Mouse (Mus musculus) left cerebral cortex, postnatal 25 days (tissue): ENCODE measurements at regions not wholly inside any gene's neighbourhood (a gene's known extent, or its start where the extent isn't known, plus 50 kb on each side); places are given as distances from the start of the nearest gene placed in this dataset.

Source experiments
- DNase-seq, 2 experiments: peaks; one replicate each; pipeline ENCODE4 v3.0.0; 2022; ENCODE audit warnings: low spot score in 2 of 2, mixed read lengths in 1 of 2
- intact Hi-C: fragments of 180-260 bp; cut with DNase I; formaldehyde crosslinking; loops from one replicate; pipeline ENCODE4 v1.15.1; 2025

DNA sequence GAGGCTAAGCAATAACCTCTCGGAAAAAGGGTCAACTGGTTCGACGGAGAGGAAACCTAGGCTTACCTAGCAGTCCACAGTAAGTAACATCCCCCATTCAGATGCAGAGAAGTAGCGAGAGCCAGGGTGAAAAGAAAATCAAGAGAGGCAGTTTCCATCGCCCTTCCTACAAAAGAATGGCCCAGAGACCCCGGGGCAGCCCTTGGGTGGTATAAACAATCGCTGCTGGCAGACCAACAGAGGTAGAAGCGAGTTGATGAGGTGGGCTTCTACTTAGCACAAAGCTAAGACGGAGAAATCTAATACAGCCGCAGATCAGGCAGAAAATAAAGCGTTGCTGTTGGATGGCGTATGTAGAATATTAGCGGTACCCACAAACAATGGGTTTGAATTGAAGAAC is 57.8 kb upstream of the Arl15 start:
- no peak for DNase-seq
- intact Hi-C loops = no loop called here

DNA sequence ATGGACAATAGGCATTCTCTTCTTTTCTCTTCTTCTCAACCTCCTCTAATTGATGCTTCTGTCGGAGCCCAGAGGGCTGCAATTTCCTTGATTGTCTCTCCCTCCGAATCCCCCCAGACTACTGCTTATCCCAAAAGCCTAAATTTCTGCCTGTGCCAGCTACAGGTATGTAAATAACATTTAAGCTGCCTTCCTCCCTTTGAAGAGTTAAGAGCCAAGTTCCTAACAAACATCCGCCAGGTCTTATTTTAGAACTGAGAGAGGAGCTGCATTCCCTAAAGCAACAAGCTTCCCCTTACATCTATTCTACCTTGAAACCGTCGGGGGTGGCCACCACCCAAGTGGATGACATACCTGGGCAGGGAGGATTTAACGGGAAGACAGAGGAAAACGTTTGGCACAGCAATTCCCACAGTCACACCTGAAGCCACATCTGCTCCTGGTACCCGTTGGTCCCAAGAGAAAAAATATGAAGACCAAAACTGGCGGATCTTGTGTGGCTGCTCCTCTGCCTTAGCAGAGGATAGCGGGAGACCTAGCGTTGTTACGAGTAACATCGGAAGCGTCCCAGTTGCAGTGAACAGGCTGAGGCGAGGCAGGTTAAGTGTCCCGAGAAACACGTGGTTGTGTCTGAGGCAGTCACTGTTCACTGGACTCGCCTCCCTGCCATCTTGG is 58.6 kb upstream of the Arl15 start:
- intact Hi-C loops = no loop called here
- DNase-seq = no peak

DNA sequence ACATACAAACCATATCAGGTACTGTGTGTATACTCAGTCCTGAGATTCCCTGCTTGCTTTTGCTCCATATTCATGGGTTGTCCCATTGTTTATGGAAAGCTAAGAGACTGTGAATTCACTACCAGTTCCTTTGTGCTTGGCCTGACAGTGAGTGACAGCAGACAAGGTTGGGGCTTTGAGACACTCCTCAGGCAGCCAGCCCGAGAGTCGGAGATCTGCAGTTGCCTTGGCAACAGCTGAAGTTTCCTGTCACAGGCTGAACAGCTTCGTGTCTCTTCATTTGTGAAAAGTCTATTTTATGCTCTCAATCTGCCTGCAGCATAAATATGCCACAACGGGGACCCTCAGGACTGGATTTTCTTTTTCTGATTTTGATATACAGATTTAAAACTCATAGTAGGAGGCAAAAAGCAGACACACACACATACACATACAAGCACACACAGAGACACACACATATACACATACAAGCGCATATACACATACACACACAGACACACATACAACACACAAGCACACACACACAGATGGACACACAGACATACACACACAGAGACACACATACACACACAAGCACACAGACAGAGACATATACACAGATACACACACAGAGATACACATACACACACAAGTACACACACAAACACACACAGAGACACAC is 60.0 kb upstream of the Arl15 start:
- intact Hi-C loops = no loop called here
- peak; percentile 65 to 73 for DNase-seq

DNA sequence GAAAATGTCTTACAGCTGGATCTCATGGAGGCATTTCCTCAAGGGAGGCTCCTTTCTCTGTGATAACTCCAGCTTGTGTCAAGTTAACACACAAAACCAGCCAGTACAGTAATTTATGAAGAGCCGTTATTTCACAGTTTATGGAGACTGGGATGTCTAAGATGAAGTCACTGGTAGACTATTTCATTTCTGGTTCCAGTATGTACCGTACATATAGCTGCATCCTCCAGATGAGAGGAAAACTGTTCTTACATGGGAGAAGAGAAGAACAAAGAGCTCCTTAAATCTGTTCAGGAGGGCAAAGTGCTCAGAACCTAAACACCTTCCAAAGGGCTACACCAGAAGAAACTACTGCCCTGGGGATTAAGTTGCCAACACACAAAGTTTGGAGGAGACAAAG is 60.6 kb upstream of the Arl15 start:
- no peak for DNase-seq
- intact Hi-C loops = no loop called here

DNA sequence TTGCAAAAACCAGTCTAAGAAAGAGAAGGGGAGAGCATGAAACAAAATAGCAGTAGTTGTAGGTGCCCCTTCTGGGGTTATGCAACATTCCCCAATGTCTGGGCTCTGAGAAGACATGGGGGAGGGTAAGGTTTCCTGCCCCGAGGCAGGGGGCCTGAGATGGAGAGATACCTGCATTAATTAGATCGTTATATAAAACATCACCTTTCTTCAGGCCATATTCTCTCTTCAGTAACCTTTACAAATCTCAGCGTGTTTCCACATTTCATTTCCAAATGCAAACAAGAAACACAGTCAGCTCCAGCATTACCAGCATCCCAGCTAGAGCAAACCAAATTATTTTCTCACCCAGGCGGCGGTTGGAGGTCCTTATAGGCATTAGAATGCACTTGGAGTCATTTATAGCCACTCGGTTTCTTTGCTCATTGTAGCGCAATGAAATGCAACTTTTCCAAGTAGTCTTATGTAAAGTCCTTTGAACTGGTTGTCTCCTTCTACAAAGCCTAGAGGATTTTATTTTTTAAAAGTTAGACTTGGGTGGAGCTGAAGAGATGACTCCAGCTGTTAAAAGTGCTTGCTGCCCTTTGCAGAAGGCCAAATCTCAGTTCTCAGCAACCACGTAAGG is 63.4 kb upstream of the Arl15 start:
- no peak for DNase-seq
- intact Hi-C loops = no loop called here

DNA sequence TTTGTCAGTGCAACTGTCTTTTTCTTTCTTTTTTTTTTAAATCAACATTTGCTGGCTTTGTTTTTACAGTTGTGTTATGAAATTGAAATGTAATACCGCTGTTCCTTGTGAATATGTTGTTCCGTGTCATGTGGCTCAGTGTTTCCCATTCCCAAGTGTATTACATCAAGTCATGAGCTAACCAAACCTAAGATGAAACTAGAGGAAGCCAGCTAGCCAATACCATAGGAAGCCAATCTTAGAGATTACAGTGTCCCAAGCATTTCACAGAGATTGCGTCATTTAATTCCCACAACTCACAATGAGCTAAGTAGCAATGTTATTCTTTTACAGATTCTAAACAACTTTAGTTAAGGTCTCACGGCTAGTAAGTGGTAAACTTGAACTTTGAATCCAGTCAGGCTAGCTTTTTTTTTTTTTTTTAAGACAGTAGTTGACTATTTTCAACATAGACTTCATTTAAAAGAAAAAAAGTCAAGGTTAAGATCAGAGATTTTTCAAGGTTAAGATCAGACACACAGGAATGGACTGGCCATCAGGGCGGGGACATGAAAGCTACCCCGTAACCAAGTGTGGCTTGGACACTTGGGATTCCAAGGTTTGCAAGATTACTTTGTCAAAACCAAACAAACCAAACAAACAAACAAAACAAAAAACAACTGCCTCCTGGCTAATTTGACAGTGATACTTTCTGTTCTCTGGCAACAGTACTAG is 64.1 kb upstream of the Arl15 start:
- DNase-seq = no peak
- intact Hi-C loops = no loop called here

DNA sequence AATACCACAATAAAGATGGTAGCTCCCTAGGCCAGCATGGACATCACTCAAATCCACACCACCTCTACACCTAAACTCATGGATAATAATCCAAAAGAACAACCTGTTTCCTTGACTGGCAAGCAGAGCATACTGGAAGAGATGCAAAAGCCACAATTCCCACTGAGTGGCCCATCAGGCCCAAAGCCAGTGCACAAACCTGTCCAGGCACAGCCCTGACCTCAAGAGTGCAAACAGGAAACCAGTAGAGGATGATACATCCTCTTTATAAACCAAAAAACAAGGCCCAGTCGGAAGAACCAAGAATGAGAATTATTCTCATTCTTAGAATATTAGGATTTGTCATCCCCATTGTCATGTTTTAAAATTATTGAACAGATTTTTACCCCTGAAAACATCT is 64.7 kb upstream of the Arl15 start:
- intact Hi-C loops = no loop called here
- no peak for DNase-seq

DNA sequence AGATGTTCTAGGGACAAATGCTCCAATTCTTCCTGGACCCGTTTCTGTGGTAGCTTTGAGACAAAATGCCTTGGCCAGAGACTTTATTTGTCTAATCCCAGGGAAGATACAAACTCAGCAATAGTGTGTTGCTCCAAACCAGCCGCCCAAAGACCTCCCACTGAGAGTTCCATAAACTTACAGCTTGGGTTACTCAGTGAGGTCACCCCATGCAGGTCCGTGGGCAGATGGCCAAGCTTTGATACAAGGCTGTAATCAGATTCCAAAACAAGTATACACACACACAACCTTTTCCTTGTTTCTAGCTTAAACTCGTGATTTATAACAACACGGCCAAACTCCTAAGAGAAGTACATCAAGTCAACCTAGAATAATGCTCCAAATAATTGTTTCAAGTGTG is 64.6 kb upstream of the Hspb3 start:
- intact Hi-C loops = no loop called here
- no peak for DNase-seq

DNA sequence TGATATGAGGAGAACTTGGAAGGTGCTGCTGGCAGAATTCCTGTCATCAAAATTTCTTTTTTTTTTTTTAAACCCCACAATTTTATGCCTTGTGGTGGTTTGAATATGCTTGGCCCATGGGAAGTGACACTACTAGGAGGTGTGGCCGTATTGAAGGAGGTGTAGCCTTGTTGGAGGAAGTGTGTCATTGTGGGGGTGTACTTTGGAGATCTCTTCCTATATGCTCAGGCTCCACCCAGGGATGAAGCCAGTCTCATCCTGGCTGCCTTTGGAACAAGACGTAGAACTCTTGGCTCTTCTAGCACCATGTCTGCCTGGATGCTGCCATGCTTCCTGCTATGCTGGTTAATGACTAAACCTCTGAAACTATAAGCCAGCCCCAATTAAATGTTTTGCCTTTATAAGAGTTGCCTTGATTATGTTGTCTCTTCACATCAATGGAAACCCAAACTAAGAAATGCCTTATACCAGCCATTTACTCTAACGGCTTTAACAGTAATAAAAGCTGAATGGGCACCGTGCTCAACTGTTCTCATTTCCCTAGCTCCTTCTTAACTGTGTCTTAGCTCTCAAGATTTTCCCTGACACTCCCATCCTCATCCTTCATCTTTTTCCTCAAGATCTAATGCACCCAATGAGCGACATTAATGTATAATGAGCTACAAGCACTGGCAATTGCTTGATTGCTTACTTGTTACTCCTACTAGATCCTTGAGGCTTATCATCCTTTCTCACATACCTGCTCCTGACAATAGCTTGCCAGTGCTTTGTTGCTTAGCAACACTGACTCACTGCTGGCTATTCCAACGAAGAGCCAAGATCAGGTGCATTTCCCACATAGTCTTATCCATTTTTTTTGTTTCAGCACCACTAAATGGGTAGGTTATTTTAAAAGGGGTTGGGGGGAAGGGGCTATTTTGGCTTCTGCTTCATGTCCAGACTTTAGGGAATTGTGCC is 61.7 kb upstream of the Hspb3 start:
- DNase-seq = no peak
- intact Hi-C loops = no loop called here

DNA sequence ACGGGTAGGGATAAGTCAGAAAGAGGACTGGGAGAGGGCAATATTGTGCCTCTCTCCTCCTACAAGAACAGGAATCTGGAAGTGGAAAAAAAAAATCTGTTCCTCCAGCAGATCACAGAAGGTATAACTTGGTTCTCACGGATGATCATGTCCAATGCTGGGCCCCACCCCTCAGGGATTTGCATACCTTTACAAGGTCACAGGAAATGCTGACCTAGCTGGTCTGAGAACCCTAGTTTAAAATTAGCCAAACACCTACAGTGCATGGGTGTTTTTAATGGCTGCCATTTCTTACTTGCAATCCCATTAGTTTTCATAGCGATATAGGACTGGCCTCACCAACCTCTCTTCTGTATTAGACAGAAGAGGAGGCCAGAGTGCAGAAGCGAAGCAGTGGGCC is 51.8 kb upstream of the Hspb3 start:
- intact Hi-C loops = no loop called here
- DNase-seq = no peak

DNA sequence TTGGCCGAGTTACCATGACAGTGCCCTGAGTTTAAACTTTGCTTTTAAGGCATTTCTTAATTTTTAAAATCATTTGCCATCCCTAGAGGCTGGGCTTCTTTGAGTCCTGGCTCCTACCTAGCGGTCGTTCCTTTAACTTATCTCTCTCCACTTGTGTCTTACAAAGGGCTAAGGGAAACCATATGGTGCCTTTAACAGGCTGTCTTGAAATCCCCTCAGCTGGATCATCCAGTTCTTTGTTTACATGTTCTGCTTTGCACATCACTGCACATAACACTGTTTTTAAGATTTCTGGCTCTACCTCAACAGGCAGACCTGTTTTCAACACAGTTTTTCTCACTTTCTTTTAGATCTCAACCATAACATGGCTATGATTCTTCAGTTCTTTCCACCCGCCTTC is 50.4 kb upstream of the Hspb3 start:
- DNase-seq = no peak
- intact Hi-C loops = no loop called here
